Mouse (Mus musculus): Measurements from ENCODE around the gene Lpcat2b.

- no peak for TF ChIP-seq CTCF (IDR thresholded peaks at IDR 0.05; ENCODE audit: control insufficient read depth, insufficient read depth, insufficient read length)
- TF ChIP-seq MAX (IDR thresholded peaks at IDR 0.05), result no peak
- TF ChIP-seq USF1 (IDR thresholded peaks at IDR 0.05; ENCODE audit: low read depth), result no peak
- no peak for TF ChIP-seq FOSL1 (IDR thresholded peaks at IDR 0.05; ENCODE audit: insufficient read depth, low read length, poor library complexity, severe bottlenecking)
- TF ChIP-seq MYOD1 (IDR thresholded peaks at IDR 0.05; ENCODE audit: control insufficient read depth, insufficient read length, low read depth), result no peak
- no peak for TF ChIP-seq CEBPB (IDR thresholded peaks at IDR 0.05; ENCODE audit: low read depth)
- TF ChIP-seq MYOG (IDR thresholded peaks at IDR 0.05; ENCODE audit: control insufficient read depth, extremely low read depth, insufficient read length), result no peak
Observed at GRCm38 (mm10) chr5:107402436-107402835, 28.9 kb upstream of the Lpcat2b start, which contains the start of gene Ephx4.

All from C2C12 (cell line).